Mouse (Mus musculus): ENCODE data around the gene Susd1.

The Susd1 gene

DNA sequence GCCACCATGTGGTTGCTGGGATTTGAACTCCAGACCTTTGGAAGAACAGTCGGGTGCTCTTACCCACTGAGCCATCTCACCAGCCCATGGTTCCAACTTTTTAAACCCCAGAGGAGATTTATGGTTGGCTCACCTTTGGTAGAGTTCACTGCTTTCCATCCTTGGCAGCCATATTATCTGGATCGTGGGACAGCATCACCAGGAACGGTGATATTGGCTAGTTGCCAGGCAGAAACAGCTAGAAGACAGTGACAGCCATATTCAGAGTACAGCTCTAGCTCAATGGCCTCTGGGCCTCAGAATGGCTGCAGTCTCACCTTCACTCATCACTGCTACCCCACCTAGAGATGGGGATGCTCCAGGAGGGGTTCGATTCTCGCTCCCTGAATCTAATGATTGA, 159.3 kb downstream of the Susd1 start:
- DNase-seq, result no peak

DNA sequence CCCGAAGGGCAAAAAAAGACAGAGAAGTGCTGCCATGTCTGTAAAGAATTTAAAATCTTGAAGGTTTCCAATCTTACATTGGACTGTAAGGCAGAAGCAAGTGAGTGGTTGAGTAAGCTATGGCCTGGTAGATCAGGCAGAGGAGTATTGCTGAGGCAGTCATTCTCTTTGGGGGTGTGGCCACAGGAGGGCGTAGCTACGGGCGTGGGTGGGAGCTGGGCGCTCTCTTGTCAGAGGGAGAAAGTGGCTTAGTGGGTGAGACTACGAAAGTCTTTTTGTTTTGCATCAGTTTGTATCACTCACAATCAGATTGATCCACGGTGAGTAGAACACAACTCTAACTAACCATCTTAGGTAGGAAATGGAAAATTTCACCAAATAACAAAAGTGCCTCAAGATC, 160.0 kb downstream of the Susd1 start:
- no peak for DNase-seq

DNA sequence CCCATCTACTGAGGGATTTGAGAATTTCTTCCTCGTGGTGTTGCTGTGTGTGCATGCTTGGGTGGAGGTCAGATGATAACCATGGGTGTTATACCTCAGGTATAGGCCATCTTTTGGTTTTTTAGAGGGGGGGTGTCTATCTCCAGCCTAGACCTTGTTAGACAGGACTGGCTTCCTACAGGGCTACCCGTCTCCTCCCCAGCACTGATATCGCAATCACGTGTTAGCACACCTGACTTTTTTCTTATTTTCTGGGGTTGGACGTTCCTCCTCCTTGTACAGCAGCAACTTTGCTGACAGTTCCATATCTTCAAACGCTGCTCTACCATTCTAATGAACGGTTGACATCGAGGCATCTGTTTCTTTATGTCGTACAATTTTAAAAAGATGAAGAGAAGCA, 160.5 kb downstream of the Susd1 start:
- DNase-seq, result no peak

- no peak for DNase-seq
Observed at GRCm38 (mm10) chr4:59275956-59276355, 162.5 kb downstream of the Susd1 start.

GRCm38 (mm10) chr4:59275494-59275893, 162.9 kb downstream of the Susd1 start:
- no peak for DNase-seq

DNA sequence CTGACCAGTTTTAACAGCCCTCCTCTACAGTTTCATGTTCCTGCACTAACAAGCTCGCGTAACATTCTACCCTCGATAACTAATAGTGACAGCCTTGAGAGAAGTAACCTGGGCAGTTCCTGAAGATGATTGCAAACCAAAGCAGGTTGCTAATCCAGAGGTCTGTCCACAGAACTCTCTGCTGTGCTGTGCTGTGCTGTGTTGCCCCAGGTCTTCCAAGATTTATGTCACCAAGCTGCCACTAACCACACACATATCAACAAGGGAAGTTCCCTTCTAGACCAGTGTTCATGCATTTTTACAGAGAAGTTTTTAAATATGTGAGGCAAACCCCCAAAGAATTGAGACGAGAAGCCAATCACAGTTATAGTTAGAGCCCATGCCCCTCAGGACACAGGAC, 164.3 kb downstream of the Susd1 start:
- no peak for DNase-seq

DNA sequence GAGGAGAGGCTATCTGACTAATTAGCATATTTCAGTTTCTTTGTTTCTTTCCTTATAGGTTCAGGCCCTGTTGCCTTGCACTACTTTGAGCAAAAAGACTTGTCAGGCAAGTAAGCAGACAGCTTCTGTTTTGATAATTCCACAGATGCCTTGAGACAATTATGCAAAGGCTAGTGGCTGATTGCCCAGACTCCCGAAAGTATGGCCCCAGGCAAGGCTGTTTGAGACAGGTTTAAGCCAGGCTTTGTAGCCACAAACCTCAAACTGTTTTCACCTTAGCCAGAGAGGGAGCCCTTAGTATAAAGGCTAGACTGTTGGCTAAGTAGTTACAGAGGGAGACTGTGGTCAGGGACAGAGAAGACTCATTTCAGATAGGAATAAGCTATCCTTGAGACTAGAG, 165.1 kb downstream of the Susd1 start:
- no peak for DNase-seq

DNA sequence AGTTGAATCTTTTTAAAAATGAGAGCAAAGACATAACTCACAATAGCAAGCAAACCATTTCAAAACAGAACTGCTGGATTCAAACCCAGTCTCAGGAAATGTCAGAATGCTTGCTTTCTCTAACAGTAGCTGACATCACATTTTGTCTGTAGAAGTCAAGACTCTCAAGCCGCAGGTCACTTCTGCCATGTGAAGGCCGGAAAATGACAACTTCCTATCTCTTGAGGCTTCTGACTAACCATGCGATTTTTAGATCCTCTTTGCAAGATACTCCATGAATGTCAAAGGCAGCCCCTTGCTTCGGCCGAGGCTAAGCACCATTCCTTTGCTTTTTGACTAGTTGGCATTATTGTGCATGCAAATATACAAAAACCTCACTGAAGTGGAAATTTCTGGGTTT, 172.8 kb downstream of the Susd1 start:
- DNase-seq, result no peak

- no peak for DNase-seq
Observed at GRCm38 (mm10) chr4:59265182-59265581, 173.3 kb downstream of the Susd1 start.

Measured in cerebellum, adult 18-20 months (tissue).